Mouse (Mus musculus) forebrain, postnatal 0 days (tissue): Measurements from ENCODE around the gene Cd36. TPM values are rescaled to one million over a fixed set of nuclear protein-coding genes. Genes with fewer than 3 reads are reported as not detected.

Experiments used
- ATAC-seq: fragments of 200-750 bp; cut with Nextera tagmentation; 2 replicates; pipeline ENCODE4 v1.8.0; 2017; ENCODE audit warnings: mild to moderate bottlenecking, moderate library complexity
- DNase-seq: peaks from one replicate; pipeline ENCODE4 v3.0.0-alpha.2; 2015
- H3K27ac ChIP-seq: fragments of 300-500 bp; sonication (generic); 2 replicates; pipeline ENCODE4 v1.5.1; 2014; ENCODE audit warnings: low read depth, mild to moderate bottlenecking, antibody characterized with exemption, low read length, moderate library complexity, mixed read lengths
- H3K27me3 ChIP-seq: fragments of 300-500 bp; sonication (generic); 2 replicates; pipeline ENCODE4 v1.6.1; 2014; ENCODE audit warnings: mild to moderate bottlenecking, low read length, mixed read lengths; ENCODE audit not compliant: insufficient read depth
- H3K36me3 ChIP-seq: fragments of 300-500 bp; sonication (generic); 2 replicates; pipeline ENCODE4 v1.6.1; 2014; ENCODE audit warnings: mild to moderate bottlenecking, moderate library complexity; ENCODE audit not compliant: insufficient read depth
- H3K4me1 ChIP-seq: fragments of 300-500 bp; sonication (generic); 2 replicates; pipeline ENCODE4 v1.6.1; 2014; ENCODE audit warnings: antibody characterized with exemption; ENCODE audit not compliant: insufficient read depth
- H3K4me2 ChIP-seq: fragments of 300-500 bp; sonication (generic); 2 replicates; pipeline ENCODE4 v1.6.1; 2014; ENCODE audit warnings: low read depth, mild to moderate bottlenecking, moderate library complexity
- H3K4me3 ChIP-seq: fragments of 300-500 bp; sonication (generic); 2 replicates; pipeline ENCODE4 v1.5.1; 2014; ENCODE audit warnings: low read depth, low read length, mixed read lengths
- H3K9ac ChIP-seq: fragments of 300-500 bp; sonication (generic); 2 replicates; pipeline ENCODE4 v1.6.1; 2014; ENCODE audit warnings: mild to moderate bottlenecking
- H3K9me3 ChIP-seq: fragments of 300-500 bp; sonication (generic); 2 replicates; pipeline ENCODE4 v1.6.1; 2016; ENCODE audit warnings: low read length
- CTCF ChIP-seq: sonication (generic); IDR thresholded peaks from 2 replicates; pipeline ENCODE4 v1.5.1; 2016; ENCODE audit warnings: antibody characterized with exemption, control low read depth, low read depth
- WGBS: fragments of 180-500 bp; shearing (Covaris S2); extraction: QIAGEN DNeasy Blood & Tissue Kit; methylation state at CpG from one replicate; pipeline ENCODE4 v1.1.7; 2014; 5-methylcytosine and 5-hydroxymethylcytosine counted together
- polyA plus RNA-seq: library from polyadenylated mRNA; unstranded; fragments of >200 nt; fragmentation: Nextera tagmentation; extraction: Ambion mirVana; gene quantifications from 2 replicates; pipeline ENCODE4 v1.2.1, GENCODE M21; 2015
- total RNA-seq: library from RNA; depleted of rRNA; stranded (reverse); fragments of >200 nt; gene quantifications from 2 replicates; pipeline ENCODE4 v1.2.3, GENCODE M21; 2014

Cd36 gene
- total and polyA plus RNA-seq, 2 experiments from 2014 or later = 1.0 to 3.0 TPM

- H3K4me3 ChIP-seq = no peak overlapping the region
- H3K27me3 ChIP-seq = no peaks in the 10 kb centered on the region
- no peak for TF ChIP-seq CTCF
- H3K36me3 ChIP-seq = no peaks in the 10 kb centered on the region
- 87% methylated on average over 2 of the region's 2 CpGs for whole genome bisulfite sequencing
- DNase-seq (no peak), ATAC-seq (no peak)
- no peaks in the 10 kb centered on the region for H3K4me1 ChIP-seq
- no peak overlapping the region for H3K4me2 ChIP-seq
- H3K9me3 ChIP-seq = 0 out of 2 replicates have a peak, but pooled peaks cover 9% of the 10 kb centered on the region
- H3K9ac ChIP-seq = no peak overlapping the region
- H3K27ac ChIP-seq = no peak overlapping the region
These were observed 25.5 kb downstream of the Cd36 start for GRCm38 (mm10) chr5:17863085-17863484.

- Histone ChIP-seq H3K27ac (no peak overlapping the region), H3K9me3 (no peaks in the 10 kb centered on the region), H3K4me2 (no peak overlapping the region), H3K9ac (no peak overlapping the region), H3K4me1 (no peaks in the 10 kb centered on the region), H3K36me3 (no peaks in the 10 kb centered on the region), H3K27me3 (no peaks in the 10 kb centered on the region), H3K4me3 (no peak overlapping the region)
- no peak for ATAC-seq
- no peak for DNase-seq
- no peak for TF ChIP-seq CTCF
- 96% methylated on average over 3 of the region's 3 CpGs for WGBS
These were observed 30.2 kb downstream of the Cd36 start for GRCm38 (mm10) chr5:17858399-17858798.

- DNase-seq (no peak), ATAC-seq (no peak)
- Histone ChIP-seq H3K4me2 (no peak overlapping the region), H3K4me3 (no peak overlapping the region), H3K27me3 (no peaks in the 10 kb centered on the region), H3K27ac (no peak overlapping the region), H3K9me3 (no peaks in the 10 kb centered on the region), H3K9ac (no peak overlapping the region), H3K36me3 (no peaks in the 10 kb centered on the region), H3K4me1 (no peaks in the 10 kb centered on the region)
- WGBS = 87% methylated on average over 3 of the region's 3 CpGs
- no peak for TF ChIP-seq CTCF
These were observed 30.7 kb downstream of the Cd36 start for GRCm38 (mm10) chr5:17857871-17858270.

- no peaks in the 10 kb centered on the region for H3K4me1 ChIP-seq
- 93% methylated on average over 4 of the region's 4 CpGs for WGBS
These were observed 31.3 kb downstream of the Cd36 start for GRCm38 (mm10) chr5:17857262-17857661.

GRCm38 (mm10) chr5:17854127-17854923, 34.3 kb downstream of the Cd36 start:
- no peak overlapping the region for H3K27ac ChIP-seq
- no peaks in the 10 kb centered on the region for H3K4me1 ChIP-seq
- no peaks in the 10 kb centered on the region for H3K36me3 ChIP-seq
- no peaks in the 10 kb centered on the region for H3K27me3 ChIP-seq
- ATAC-seq = no peak
- no peak overlapping the region for H3K4me2 ChIP-seq
- H3K4me3 ChIP-seq = no peak overlapping the region
- no peak for DNase-seq
- H3K9ac ChIP-seq = no peak overlapping the region
- no peak for TF ChIP-seq CTCF
- WGBS = 88% methylated on average over 3 of the region's 3 CpGs
- no peaks in the 10 kb centered on the region for H3K9me3 ChIP-seq

More at GRCm38 (mm10) chr5:17857262-17857661, 31.3 kb downstream of the Cd36 start:
- Histone ChIP-seq H3K9ac (no peak overlapping the region), H3K27ac (no peak overlapping the region), H3K9me3 (no peaks in the 10 kb centered on the region), H3K27me3 (no peaks in the 10 kb centered on the region), H3K36me3 (no peaks in the 10 kb centered on the region), H3K4me3 (no peak overlapping the region), H3K4me2 (no peak overlapping the region)
- DNase-seq (no peak), ATAC-seq (no peak)
- no peak for TF ChIP-seq CTCF

GRCm38 (mm10) chr5:17850582-17850981, 38.0 kb downstream of the Cd36 start:
- Histone ChIP-seq H3K36me3 (no peaks in the 10 kb centered on the region), H3K4me1 (no peaks in the 10 kb centered on the region), H3K9ac (no peak overlapping the region), H3K4me2 (no peak overlapping the region), H3K4me3 (no peak overlapping the region), H3K9me3 (no peaks in the 10 kb centered on the region), H3K27me3 (no peaks in the 10 kb centered on the region), H3K27ac (no peak overlapping the region)
- DNase-seq (no peak), ATAC-seq (no peak)
- WGBS = 87% methylated on average over 2 of the region's 2 CpGs
- TF ChIP-seq CTCF = no peak

- no peaks in the 10 kb centered on the region for H3K9me3 ChIP-seq
- no peaks in the 10 kb centered on the region for H3K27me3 ChIP-seq
- H3K36me3 ChIP-seq = no peaks in the 10 kb centered on the region
- no peak overlapping the region for H3K27ac ChIP-seq
- H3K4me3 ChIP-seq = no peak overlapping the region
- no peak for TF ChIP-seq CTCF
- WGBS = 76% methylated on average over 1 of the region's 1 CpGs
- H3K4me2 ChIP-seq = no peak overlapping the region
- H3K9ac ChIP-seq = no peak overlapping the region
- DNase-seq = no peak
- no peaks in the 10 kb centered on the region for H3K4me1 ChIP-seq
- no peak for ATAC-seq
These were observed 39.0 kb downstream of the Cd36 start for GRCm38 (mm10) chr5:17849582-17849981.
